Mouse (Mus musculus) forebrain, postnatal 0 days (tissue): ENCODE results near the gene Il1r1. TPM values are rescaled to one million over a fixed set of nuclear protein-coding genes. Genes with fewer than 3 reads are reported as not detected.

Source experiments
- ATAC-seq: fragments of 200-750 bp; cut with Nextera tagmentation; 2 replicates; pipeline ENCODE4 v1.8.0; 2017; ENCODE audit warnings: mild to moderate bottlenecking, moderate library complexity
- DNase-seq: peaks from one replicate; pipeline ENCODE4 v3.0.0-alpha.2; 2015
- H3K27ac ChIP-seq: fragments of 300-500 bp; sonication (generic); 2 replicates; pipeline ENCODE4 v1.5.1; 2014; ENCODE audit warnings: low read depth, mild to moderate bottlenecking, antibody characterized with exemption, low read length, moderate library complexity, mixed read lengths
- H3K27me3 ChIP-seq: fragments of 300-500 bp; sonication (generic); 2 replicates; pipeline ENCODE4 v1.6.1; 2014; ENCODE audit warnings: mild to moderate bottlenecking, low read length, mixed read lengths; ENCODE audit not compliant: insufficient read depth
- H3K36me3 ChIP-seq: fragments of 300-500 bp; sonication (generic); 2 replicates; pipeline ENCODE4 v1.6.1; 2014; ENCODE audit warnings: mild to moderate bottlenecking, moderate library complexity; ENCODE audit not compliant: insufficient read depth
- H3K4me1 ChIP-seq: fragments of 300-500 bp; sonication (generic); 2 replicates; pipeline ENCODE4 v1.6.1; 2014; ENCODE audit warnings: antibody characterized with exemption; ENCODE audit not compliant: insufficient read depth
- H3K4me2 ChIP-seq: fragments of 300-500 bp; sonication (generic); 2 replicates; pipeline ENCODE4 v1.6.1; 2014; ENCODE audit warnings: low read depth, mild to moderate bottlenecking, moderate library complexity
- H3K4me3 ChIP-seq: fragments of 300-500 bp; sonication (generic); 2 replicates; pipeline ENCODE4 v1.5.1; 2014; ENCODE audit warnings: low read depth, low read length, mixed read lengths
- H3K9ac ChIP-seq: fragments of 300-500 bp; sonication (generic); 2 replicates; pipeline ENCODE4 v1.6.1; 2014; ENCODE audit warnings: mild to moderate bottlenecking
- H3K9me3 ChIP-seq: fragments of 300-500 bp; sonication (generic); 2 replicates; pipeline ENCODE4 v1.6.1; 2016; ENCODE audit warnings: low read length
- CTCF ChIP-seq: sonication (generic); IDR thresholded peaks from 2 replicates; pipeline ENCODE4 v1.5.1; 2016; ENCODE audit warnings: antibody characterized with exemption, control low read depth, low read depth
- WGBS: fragments of 180-500 bp; shearing (Covaris S2); extraction: QIAGEN DNeasy Blood & Tissue Kit; methylation state at CpG from one replicate; pipeline ENCODE4 v1.1.7; 2014; 5-methylcytosine and 5-hydroxymethylcytosine counted together
- polyA plus RNA-seq: library from polyadenylated mRNA; unstranded; fragments of >200 nt; fragmentation: Nextera tagmentation; extraction: Ambion mirVana; gene quantifications from 2 replicates; pipeline ENCODE4 v1.2.1, GENCODE M21; 2015
- total RNA-seq: library from RNA; depleted of rRNA; stranded (reverse); fragments of >200 nt; gene quantifications from 2 replicates; pipeline ENCODE4 v1.2.3, GENCODE M21; 2014

Il1r1 gene
- total and polyA plus RNA-seq, 2 experiments from 2014 or later = 0.84 to 0.90 TPM

DNA sequence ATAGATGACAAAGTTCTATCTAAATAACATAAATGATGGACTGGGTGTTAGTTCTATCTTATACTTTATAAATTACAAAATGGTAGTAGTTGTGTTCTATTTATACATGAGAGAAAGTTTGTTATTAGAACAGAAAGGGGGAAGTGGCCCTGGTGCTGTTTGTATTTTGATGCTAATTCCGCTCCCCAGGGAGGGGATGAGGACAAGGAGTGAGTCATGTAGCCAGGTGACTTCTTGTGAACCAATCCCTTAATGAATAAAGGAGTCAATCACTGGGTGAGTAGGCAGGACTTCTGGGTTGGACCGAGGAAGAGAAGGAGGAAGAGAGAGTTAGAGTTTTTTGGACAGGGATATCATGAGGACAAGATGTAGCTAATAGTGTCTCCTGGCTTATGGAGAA is 81.2 kb downstream of the Il1r1 start:
- no peaks in the 10 kb centered on the region for H3K27me3 ChIP-seq
- no peak for ATAC-seq
- no peak for TF ChIP-seq CTCF
- no peaks in the 10 kb centered on the region for H3K9me3 ChIP-seq
- no peak overlapping the region for H3K27ac ChIP-seq
- no peaks in the 10 kb centered on the region for H3K4me1 ChIP-seq
- H3K36me3 ChIP-seq = no peaks in the 10 kb centered on the region
- DNase-seq = no peak
- H3K9ac ChIP-seq = no peak overlapping the region
- WGBS = 83% methylated on average over 2 of the region's 2 CpGs
- H3K4me3 ChIP-seq = no peak overlapping the region
- H3K4me2 ChIP-seq = no peak overlapping the region

GRCm38 (mm10) chr1:40311123-40311522 is 86.2 kb downstream of the Il1r1 start:
- TF ChIP-seq CTCF = no peak
- no peaks in the 10 kb centered on the region for H3K36me3 ChIP-seq
- no peaks in the 10 kb centered on the region for H3K27me3 ChIP-seq
- H3K9ac ChIP-seq = no peak overlapping the region
- no peaks in the 10 kb centered on the region for H3K4me1 ChIP-seq
- no peak overlapping the region for H3K27ac ChIP-seq
- WGBS = 89% methylated on average over 3 of the region's 3 CpGs
- no peak overlapping the region for H3K4me3 ChIP-seq
- ATAC-seq = no peak
- no peak for DNase-seq
- H3K9me3 ChIP-seq = no peaks in the 10 kb centered on the region
- no peak overlapping the region for H3K4me2 ChIP-seq

GRCm38 (mm10) chr1:40311625-40312024 is 86.7 kb downstream of the Il1r1 start:
- 71% methylated on average over 2 of the region's 2 CpGs for WGBS
- ATAC-seq = no peak
- Histone ChIP-seq H3K36me3 (no peaks in the 10 kb centered on the region), H3K4me1 (no peaks in the 10 kb centered on the region), H3K4me3 (no peak overlapping the region), H3K27ac (no peak overlapping the region), H3K4me2 (no peak overlapping the region), H3K9ac (no peak overlapping the region), H3K27me3 (no peaks in the 10 kb centered on the region), H3K9me3 (no peaks in the 10 kb centered on the region)
- TF ChIP-seq CTCF = no peak
- DNase-seq = no peak

- WGBS = 85% methylated on average over 12 of the region's 12 CpGs
- no peak overlapping the region for H3K9ac ChIP-seq
- H3K36me3 ChIP-seq = no peaks in the 10 kb centered on the region
- no peak overlapping the region for H3K4me3 ChIP-seq
- no peaks in the 10 kb centered on the region for H3K27me3 ChIP-seq
- H3K27ac ChIP-seq = no peak overlapping the region
- DNase-seq (no peak), ATAC-seq (no peak)
- no peak overlapping the region for H3K4me2 ChIP-seq
- no peaks in the 10 kb centered on the region for H3K9me3 ChIP-seq
- no peaks in the 10 kb centered on the region for H3K4me1 ChIP-seq
- TF ChIP-seq CTCF = no peak
Measured at GRCm38 (mm10) chr1:40314016-40314415, 89.1 kb downstream of the Il1r1 start.

DNA sequence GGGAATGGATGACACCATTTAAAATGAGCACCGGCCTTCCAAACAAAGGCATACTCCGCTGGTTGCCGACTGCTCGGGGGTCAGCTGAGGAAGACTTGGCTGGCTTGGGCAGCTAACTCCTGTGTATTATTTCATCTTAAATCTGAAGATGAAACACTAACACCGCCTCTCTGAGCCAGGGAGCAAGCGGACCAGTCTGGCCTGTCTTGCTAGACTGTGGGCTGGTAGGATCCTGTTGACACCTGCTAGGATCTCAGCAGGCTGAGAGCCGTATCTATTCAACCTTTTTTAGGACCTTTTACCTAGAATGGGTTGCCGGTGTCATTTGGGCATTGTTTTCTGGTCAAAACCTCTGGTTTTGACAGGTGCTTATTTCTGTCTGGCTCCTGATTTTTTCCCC is 92.8 kb downstream of the Il1r1 start:
- Histone ChIP-seq H3K4me1 (no peaks in the 10 kb centered on the region), H3K4me3 (no peak overlapping the region), H3K9ac (no peak overlapping the region), H3K9me3 (no peaks in the 10 kb centered on the region), H3K27me3 (no peaks in the 10 kb centered on the region), H3K4me2 (no peak overlapping the region), H3K36me3 (no peaks in the 10 kb centered on the region), H3K27ac (no peak overlapping the region)
- DNase-seq (no peak), ATAC-seq (no peak)
- TF ChIP-seq CTCF = no peak
- WGBS = 90% methylated on average over 8 of the region's 8 CpGs

GRCm38 (mm10) chr1:40321824-40322223 is 96.9 kb downstream of the Il1r1 start:
- Histone ChIP-seq H3K4me1 (no peaks in the 10 kb centered on the region), H3K27ac (no peak overlapping the region), H3K9ac (no peak overlapping the region), H3K27me3 (peaks cover 23% of the 10 kb centered on the region), H3K36me3 (no peaks in the 10 kb centered on the region), H3K4me2 (no peak overlapping the region), H3K4me3 (no peak overlapping the region), H3K9me3 (no peaks in the 10 kb centered on the region)
- ATAC-seq (no peak), DNase-seq (no peak)
- TF ChIP-seq CTCF = no peak
- 77% methylated on average over 6 of the region's 6 CpGs for WGBS

DNA sequence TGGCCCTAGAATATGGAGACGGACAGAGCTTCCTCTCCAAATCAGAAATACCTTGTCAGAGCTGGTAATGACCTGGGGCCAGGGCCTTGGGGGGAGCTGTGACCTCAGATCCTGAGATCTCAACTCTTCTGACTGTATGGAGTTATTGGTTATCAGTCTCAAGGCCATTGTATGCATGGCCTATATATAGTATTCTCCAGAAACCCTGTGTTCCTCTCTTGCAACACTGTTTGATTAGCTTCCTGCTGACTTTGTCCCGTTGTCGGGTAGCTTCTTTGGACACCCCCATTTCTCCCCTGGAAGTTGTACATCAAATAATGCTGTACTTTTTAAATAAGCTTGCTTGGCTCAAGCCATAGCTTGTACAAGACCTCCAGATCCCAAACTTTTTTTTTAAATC is 97.7 kb downstream of the Il1r1 start:
- DNase-seq (no peak), ATAC-seq (no peak)
- no peaks in the 10 kb centered on the region for H3K36me3 ChIP-seq
- H3K4me2 ChIP-seq = no peak overlapping the region
- H3K27ac ChIP-seq = no peak overlapping the region
- 87% methylated on average over 3 of the region's 3 CpGs for WGBS
- no peak overlapping the region for H3K4me3 ChIP-seq
- peaks cover 25% of the 10 kb centered on the region for H3K27me3 ChIP-seq
- no peak for TF ChIP-seq CTCF
- no peak overlapping the region for H3K9ac ChIP-seq
- no peaks in the 10 kb centered on the region for H3K9me3 ChIP-seq
- H3K4me1 ChIP-seq = no peaks in the 10 kb centered on the region

GRCm38 (mm10) chr1:40324457-40324856 is 99.6 kb downstream of the Il1r1 start, which contains the start of gene Il1rl2:
Gene Il1rl2 (plus strand): TSS chr1:40324610.
- ATAC-seq (no peak), DNase-seq (no peak)
- Histone ChIP-seq H3K27ac (no peak within 1 kb of the TSS), H3K9ac (peak within 1 kb of the TSS; percentile 35; the same call in 1 of the 2 replicates), H3K27me3 (peaks cover 28% of the 10 kb centered on the region), H3K4me2 (peak within 1 kb of the TSS; percentile 72), H3K9me3 (no peaks in the 10 kb centered on the region), H3K36me3 (no peaks in the 10 kb centered on the region), H3K4me3 (peak within 1 kb of the TSS; percentile 37), H3K4me1 (no peaks in the 10 kb centered on the region)
- TF ChIP-seq CTCF = no peak
- WGBS = 40% methylated on average over 6 of the region's 6 CpGs
